Mouse (Mus musculus) liver, embryonic 13.5 days (tissue): Measurements from ENCODE around the gene Myoc. TPM values are rescaled to one million over a fixed set of nuclear protein-coding genes. Genes with fewer than 3 reads are reported as not detected.

Source experiments
- ATAC-seq: fragments of 200-750 bp; cut with Nextera tagmentation; 2 replicates; pipeline ENCODE4 v1.8.0; 2017; ENCODE audit warnings: low read depth, mild to moderate bottlenecking, moderate number of reproducible peaks, moderate library complexity
- DNase-seq: peaks from one replicate; pipeline ENCODE4 v3.0.0; 2022
- H3K27ac ChIP-seq: fragments of 300-500 bp; sonication (generic); 2 replicates; pipeline ENCODE4 v1.5.1; 2015; ENCODE audit warnings: moderate library complexity, mild to moderate bottlenecking, inconsistent platforms
- H3K27me3 ChIP-seq: fragments of 300-500 bp; sonication (generic); 2 replicates; pipeline ENCODE4 v1.6.1; 2015; ENCODE audit warnings: mild to moderate bottlenecking, inconsistent platforms
- H3K36me3 ChIP-seq: fragments of 300-500 bp; sonication (generic); 2 replicates; pipeline ENCODE4 v1.6.1; 2015; ENCODE audit warnings: mild to moderate bottlenecking, inconsistent platforms
- H3K4me1 ChIP-seq: fragments of 300-500 bp; sonication (generic); replicated peaks from 2 replicates; pipeline ENCODE4 v1.6.1; 2015; ENCODE audit warnings: inconsistent platforms
- H3K4me2 ChIP-seq: fragments of 300-500 bp; sonication (generic); 2 replicates; pipeline ENCODE4 v1.6.1; 2015; ENCODE audit warnings: inconsistent platforms, mild to moderate bottlenecking, moderate library complexity
- H3K4me3 ChIP-seq: fragments of 300-500 bp; sonication (generic); replicated peaks from 2 replicates; pipeline ENCODE4 v1.5.1; 2015; ENCODE audit warnings: mild to moderate bottlenecking, inconsistent platforms
- H3K9ac ChIP-seq: fragments of 300-500 bp; sonication (generic); 2 replicates; pipeline ENCODE4 v1.6.1; 2015; ENCODE audit warnings: mild to moderate bottlenecking, inconsistent platforms
- H3K9me3 ChIP-seq: fragments of 300-500 bp; sonication (generic); replicated peaks from 2 replicates; pipeline ENCODE4 v1.6.1; 2016; ENCODE audit warnings: inconsistent platforms
- WGBS: fragments of 180-500 bp; shearing (Covaris S2); methylation state at CpG from one replicate; pipeline ENCODE4 v1.1.7; 2015; ENCODE audit not compliant: insufficient replicate concordance; 5-methylcytosine and 5-hydroxymethylcytosine counted together
- polyA plus RNA-seq: library from polyadenylated mRNA; unstranded; fragments of >200 nt; fragmentation: Nextera tagmentation; extraction: Ambion mirVana; gene quantifications from 2 replicates; pipeline ENCODE4 v1.2.1, GENCODE M21; 2015

The Myoc gene
- not detected in 2 replicates for polyA plus RNA-seq

DNA sequence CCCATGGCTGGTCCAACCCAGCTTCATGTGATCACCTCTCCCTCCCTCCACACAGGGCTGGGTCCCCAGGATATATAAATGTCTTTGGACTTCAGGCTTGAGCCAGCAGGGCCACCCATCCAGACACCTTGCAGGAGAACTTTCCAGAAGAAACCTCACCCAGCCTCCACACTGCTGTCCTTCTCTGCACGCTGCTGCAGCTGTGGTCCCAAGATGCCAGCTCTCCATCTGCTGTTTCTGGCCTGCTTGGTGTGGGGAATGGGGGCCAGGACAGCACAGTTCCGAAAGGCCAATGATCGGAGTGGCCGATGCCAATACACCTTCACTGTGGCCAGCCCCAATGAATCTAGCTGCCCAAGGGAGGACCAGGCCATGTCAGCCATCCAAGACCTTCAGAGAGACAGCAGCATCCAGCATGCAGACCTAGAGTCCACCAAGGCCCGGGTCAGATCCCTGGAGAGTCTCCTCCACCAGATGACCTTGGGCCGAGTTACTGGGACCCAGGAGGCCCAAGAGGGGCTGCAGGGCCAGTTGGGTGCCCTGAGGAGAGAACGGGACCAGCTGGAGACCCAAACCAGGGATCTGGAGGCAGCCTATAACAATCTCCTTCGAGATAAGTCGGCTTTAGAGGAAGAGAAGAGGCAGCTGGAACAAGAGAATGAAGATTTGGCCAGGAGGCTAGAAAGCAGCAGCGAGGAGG lies at the start of gene Myoc:
Gene Myoc, plus strand, starts transcription at position 105 of the 700 bp plus-strand sequence.
- Histone ChIP-seq H3K4me1 (no peaks in the 10 kb centered on the region), H3K4me2 (no peak within 1 kb of the TSS), H3K36me3 (no peaks in the 10 kb centered on the region), H3K27ac (no peak within 1 kb of the TSS), H3K9me3 (no peaks in the 10 kb centered on the region), H3K4me3 (no peak within 1 kb of the TSS), H3K27me3 (no peaks in the 10 kb centered on the region), H3K9ac (no peak within 1 kb of the TSS)
- ATAC-seq (no peak), DNase-seq (no peak)
- 61% methylated on average over 10 of the region's 10 CpGs for WGBS

DNA sequence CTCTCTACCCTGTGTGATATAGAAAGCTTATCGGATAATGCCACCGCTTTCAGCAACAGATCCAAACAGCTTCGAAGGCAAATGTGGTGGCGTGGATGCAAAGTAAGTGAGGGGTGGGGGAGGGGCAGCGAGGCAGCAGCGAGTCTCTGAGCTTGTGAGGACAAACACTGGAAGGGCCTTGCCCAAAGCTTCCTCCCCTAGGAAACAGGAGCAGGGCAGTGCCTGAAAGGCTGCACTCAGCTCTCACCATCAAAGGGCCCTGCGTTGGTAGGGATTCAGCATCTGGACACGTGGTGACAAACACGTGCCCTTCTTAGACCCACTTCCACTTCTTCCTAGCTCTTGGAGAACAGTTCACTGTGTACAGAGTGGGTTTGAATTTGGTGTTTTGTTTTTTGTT lies 49.5 kb upstream of the Myoc start:
- no peaks in the 10 kb centered on the region for H3K9me3 ChIP-seq
- DNase-seq (no peak), ATAC-seq (no peak)
- H3K4me3 ChIP-seq = no peak overlapping the region
- peaks cover 13% of the 10 kb centered on the region for H3K4me1 ChIP-seq
- H3K27me3 ChIP-seq = no peaks in the 10 kb centered on the region
- peaks cover 7% of the 10 kb centered on the region for H3K36me3 ChIP-seq
- no peak overlapping the region for H3K27ac ChIP-seq
- WGBS = 38% methylated on average over 9 of the region's 9 CpGs
- no peak overlapping the region for H3K4me2 ChIP-seq
- H3K9ac ChIP-seq = no peak overlapping the region

DNA sequence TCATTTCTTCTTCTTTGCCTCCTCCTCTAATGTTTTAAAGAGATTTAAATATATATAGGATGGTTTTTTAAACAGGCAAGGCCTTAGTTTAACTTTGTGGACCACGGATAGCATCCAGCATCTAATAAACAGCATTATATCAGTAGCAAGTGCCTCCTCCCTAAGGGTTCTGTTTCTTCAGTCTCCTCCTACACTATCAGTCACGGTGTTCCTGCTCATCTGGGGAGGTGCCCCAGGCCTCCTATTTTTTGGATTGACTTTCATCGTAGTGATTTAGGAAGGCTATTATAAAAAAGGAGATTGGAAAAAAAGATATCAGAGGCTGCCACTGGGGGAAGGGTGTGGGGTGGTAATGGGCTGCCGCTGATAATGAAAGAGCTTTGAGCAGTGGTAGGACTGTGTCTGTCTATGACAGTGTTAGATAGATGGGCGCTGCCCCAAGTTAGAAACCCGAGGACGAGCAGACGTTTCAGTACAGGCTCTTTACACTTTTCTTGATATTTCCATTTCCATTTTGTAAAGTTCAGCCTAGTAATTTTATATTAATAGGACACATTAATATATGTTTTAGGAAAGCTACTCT lies 48.4 kb upstream of the Myoc start:
- peak; percentile 48 for DNase-seq

DNA sequence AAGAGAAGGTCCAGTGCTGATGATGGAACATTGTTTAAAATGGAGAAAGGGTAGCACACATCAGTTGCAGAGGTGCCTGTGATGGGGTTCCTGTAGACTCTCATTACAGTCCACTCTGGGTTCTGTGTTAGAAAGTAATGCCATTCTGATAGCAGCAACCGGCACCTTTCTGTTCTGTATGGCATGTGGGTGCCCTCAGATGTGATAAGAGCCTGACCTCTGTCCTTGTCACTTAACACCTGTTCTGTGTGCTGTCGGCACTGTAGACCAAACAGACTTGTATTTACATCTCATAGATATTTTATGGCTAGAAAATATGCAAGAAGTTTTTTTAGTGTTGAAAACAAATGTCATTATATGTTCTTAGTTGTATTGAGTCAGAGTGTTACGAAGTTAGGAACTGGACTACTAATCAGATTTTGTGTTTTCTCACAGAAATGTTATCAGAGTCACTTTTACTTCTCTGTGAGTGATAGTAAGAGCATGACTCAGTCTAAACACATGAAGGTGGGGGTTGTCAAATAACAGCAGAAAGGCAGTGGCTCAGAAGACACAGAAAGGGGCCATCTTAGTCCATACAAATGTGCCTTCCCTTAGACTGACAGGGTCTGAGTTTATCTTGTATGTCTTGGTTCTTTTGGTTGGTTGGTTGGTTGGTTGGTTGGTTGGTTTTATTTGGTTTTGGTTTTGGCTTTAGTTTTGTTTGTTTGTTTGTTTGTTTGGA lies 41.4 kb upstream of the Myoc start:
- DNase-seq (no peak), ATAC-seq (peak; percentile 51; the same call in 1 of the 2 replicates)
- H3K27ac ChIP-seq = no peak overlapping the region
- peaks cover 4% of the 10 kb centered on the region for H3K36me3 ChIP-seq
- peaks cover 7% of the 10 kb centered on the region; the same call in 1 of the 2 replicates for H3K4me1 ChIP-seq
- 41% methylated on average over 3 of the region's 3 CpGs for WGBS
- no peaks in the 10 kb centered on the region for H3K27me3 ChIP-seq
- no peak overlapping the region for H3K9ac ChIP-seq
- H3K4me2 ChIP-seq = no peak overlapping the region
- H3K4me3 ChIP-seq = no peak overlapping the region
- H3K9me3 ChIP-seq = no peaks in the 10 kb centered on the region

More for the DNA sequence above, 48.4 kb upstream of the Myoc start:
- Histone ChIP-seq H3K4me2 (peak overlapping the region; percentile 36), H3K9ac (no peak overlapping the region), H3K4me1 (peaks cover 13% of the 10 kb centered on the region), H3K4me3 (no peak overlapping the region), H3K36me3 (peaks cover 7% of the 10 kb centered on the region), H3K9me3 (no peaks in the 10 kb centered on the region), H3K27ac (no peak overlapping the region), H3K27me3 (no peaks in the 10 kb centered on the region)
- ATAC-seq = peak; percentile 97
- 27% methylated on average over 8 of the region's 8 CpGs for WGBS

DNA sequence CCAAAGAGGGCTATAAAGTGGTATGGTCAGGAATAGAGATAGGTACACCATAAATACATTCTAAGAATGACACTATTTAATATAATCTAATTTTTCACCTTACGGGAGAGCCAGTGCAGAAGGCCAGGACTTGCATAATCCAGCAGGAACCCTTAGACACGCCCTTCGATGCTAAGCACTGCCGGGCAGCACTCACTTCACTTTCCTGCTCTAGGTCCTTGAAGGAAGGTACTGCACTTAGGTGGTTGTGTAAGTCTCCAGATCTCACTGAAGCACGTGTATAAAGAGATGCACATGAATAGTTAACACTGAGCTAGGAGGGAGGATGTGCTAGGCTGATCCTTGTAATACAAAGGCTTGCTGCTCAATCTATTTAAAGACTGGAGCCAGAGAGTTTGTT lies 39.3 kb upstream of the Myoc start:
- no peak overlapping the region for H3K4me3 ChIP-seq
- ATAC-seq = no peak
- no peak overlapping the region for H3K27ac ChIP-seq
- no peak overlapping the region for H3K9ac ChIP-seq
- peaks cover 4% of the 10 kb centered on the region; the same call in 1 of the 2 replicates for H3K36me3 ChIP-seq
- 84% methylated on average over 5 of the region's 5 CpGs for WGBS
- H3K9me3 ChIP-seq = no peaks in the 10 kb centered on the region
- no peaks in the 10 kb centered on the region for H3K27me3 ChIP-seq
- H3K4me1 ChIP-seq = peaks cover 7% of the 10 kb centered on the region; the same call in 1 of the 2 replicates
- no peak overlapping the region for H3K4me2 ChIP-seq
- no peak for DNase-seq

DNA sequence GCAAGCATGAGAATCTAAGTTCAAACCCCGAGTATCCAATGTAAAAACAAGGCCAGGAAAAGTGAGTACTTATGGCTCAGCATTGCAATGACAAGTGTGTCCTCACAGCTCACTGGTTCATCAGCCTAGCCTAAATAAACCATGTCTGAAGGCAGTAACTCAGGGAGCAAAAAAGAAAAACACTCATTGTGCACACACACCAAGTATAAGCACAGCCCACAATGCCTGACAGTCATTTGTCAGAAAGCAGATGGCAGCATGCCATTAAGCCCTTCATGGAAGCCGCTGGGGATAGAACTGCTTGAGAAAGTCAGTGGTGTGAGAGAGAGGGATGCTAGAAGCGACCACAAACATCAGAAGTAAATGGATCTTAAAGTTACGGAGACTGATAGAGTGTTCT lies 37.7 kb upstream of the Myoc start:
- H3K9ac ChIP-seq = no peak overlapping the region
- WGBS = 69% methylated on average over 4 of the region's 4 CpGs
- H3K36me3 ChIP-seq = peaks cover 4% of the 10 kb centered on the region; the same call in 1 of the 2 replicates
- H3K4me1 ChIP-seq = peaks cover 7% of the 10 kb centered on the region; the same call in 1 of the 2 replicates
- no peak for ATAC-seq
- DNase-seq = no peak
- no peaks in the 10 kb centered on the region for H3K9me3 ChIP-seq
- no peaks in the 10 kb centered on the region for H3K27me3 ChIP-seq
- no peak overlapping the region for H3K4me3 ChIP-seq
- no peak overlapping the region for H3K27ac ChIP-seq
- H3K4me2 ChIP-seq = no peak overlapping the region

DNA sequence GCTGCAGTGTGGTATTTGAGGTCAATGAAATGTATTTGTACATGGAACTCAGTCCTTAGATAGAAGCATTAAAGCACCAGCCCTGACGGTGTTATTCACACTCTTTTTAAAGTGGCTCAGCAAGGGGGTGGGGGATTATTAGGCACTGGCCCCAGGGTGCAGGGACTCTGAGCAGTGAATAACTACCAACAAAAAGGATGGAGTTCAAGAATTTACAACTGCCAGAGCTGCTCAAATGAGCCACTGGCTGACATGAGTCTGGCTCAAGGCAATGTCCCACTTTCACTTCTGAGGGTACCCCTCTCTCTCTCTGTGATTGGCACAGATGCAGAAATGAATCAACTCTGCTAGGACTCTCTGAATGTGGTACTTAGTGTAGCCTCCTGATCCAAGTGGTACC lies 30.8 kb upstream of the Myoc start:
- DNase-seq (no peak), ATAC-seq (no peak)
- Histone ChIP-seq H3K27me3 (no peaks in the 10 kb centered on the region), H3K4me1 (no peaks in the 10 kb centered on the region), H3K36me3 (no peaks in the 10 kb centered on the region), H3K4me2 (no peak overlapping the region), H3K27ac (no peak overlapping the region), H3K9me3 (no peaks in the 10 kb centered on the region), H3K4me3 (no peak overlapping the region), H3K9ac (no peak overlapping the region)
- WGBS = 37% methylated on average over 1 of the region's 1 CpGs

DNA sequence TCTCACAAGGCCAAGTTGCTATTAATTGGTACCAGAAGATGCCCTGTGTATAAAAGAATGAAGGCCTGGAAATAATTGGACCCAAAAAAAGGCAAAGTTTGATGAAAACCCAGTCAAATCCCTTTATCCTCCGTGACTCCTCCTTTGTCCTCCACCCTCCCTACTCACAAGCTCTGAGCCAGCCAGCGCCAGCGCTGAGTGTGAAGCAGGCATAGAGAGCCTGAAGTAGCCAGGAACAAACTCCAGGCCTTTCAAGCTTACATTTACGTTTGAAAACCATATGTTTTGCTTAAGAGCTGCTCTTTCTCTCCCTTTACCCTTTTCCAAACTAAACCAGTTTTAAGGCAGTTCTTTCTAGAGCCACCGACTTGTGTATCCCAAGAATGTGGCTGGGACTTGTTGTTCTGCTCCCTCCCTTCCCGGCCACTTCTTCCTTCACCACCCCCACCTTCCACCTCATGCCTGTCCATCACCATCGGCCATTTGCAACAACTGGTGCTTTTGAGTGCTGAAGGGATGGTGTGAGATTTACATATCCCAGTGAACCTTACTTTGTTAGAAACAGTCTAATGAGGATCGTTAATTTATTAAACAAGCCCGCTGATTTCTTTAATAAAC lies 29.2 kb upstream of the Myoc start:
- H3K4me2 ChIP-seq = no peak overlapping the region
- H3K27me3 ChIP-seq = no peaks in the 10 kb centered on the region
- H3K9ac ChIP-seq = no peak overlapping the region
- 42% methylated on average over 9 of the region's 9 CpGs for WGBS
- ATAC-seq (no peak), DNase-seq (no peak)
- no peaks in the 10 kb centered on the region for H3K36me3 ChIP-seq
- H3K4me3 ChIP-seq = no peak overlapping the region
- no peaks in the 10 kb centered on the region for H3K4me1 ChIP-seq
- no peak overlapping the region for H3K27ac ChIP-seq
- H3K9me3 ChIP-seq = no peaks in the 10 kb centered on the region

DNA sequence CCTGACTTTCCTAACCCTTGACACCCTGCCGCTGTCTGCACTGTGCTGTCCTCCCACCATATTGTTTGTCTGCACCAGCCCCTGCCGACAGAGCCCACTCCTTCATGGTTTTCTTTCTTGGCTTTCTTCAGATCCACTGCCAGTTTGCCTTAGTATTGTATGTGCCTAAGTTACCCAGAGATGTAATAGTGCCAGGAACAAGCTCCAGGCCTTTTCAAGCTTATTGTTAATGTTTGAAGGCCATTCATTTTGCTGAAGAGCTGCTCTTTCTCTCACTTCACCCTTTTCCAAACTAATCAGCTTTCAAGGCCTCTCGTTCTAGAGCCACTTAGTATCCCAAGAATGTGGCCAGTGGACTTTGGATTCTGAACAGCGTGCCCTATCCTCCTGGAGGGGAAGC lies 27.8 kb upstream of the Myoc start:
- Histone ChIP-seq H3K4me1 (no peaks in the 10 kb centered on the region), H3K4me2 (no peak overlapping the region), H3K36me3 (no peaks in the 10 kb centered on the region), H3K9me3 (no peaks in the 10 kb centered on the region), H3K9ac (no peak overlapping the region), H3K27me3 (no peaks in the 10 kb centered on the region), H3K27ac (no peak overlapping the region), H3K4me3 (no peak overlapping the region)
- DNase-seq = no peak
- no peak for ATAC-seq
- 61% methylated on average over 4 of the region's 4 CpGs for WGBS

DNA sequence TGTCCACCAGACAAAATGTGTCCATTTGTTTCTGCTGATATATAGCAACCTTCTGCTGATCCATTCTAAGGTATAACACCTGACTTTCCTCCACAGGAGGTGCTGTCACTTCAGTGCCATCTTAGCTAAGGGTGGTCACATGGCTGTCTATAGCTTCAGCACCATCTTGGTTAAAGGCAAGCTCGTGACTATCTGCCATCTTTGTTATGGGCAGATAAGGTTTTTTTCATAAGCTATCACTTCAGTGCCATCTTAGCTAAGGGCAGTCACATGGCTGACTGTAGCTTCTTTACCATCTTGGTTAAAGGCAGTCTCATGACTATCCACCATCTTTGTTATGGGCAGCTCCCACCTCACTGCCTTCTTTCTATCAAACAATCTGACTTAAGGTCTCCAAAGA lies 23.4 kb upstream of the Myoc start:
- WGBS = 54% methylated on average over 1 of the region's 1 CpGs
- Histone ChIP-seq H3K36me3 (no peaks in the 10 kb centered on the region), H3K9ac (no peak overlapping the region), H3K27ac (no peak overlapping the region), H3K9me3 (no peaks in the 10 kb centered on the region), H3K4me2 (no peak overlapping the region), H3K4me1 (no peaks in the 10 kb centered on the region), H3K27me3 (no peaks in the 10 kb centered on the region), H3K4me3 (no peak overlapping the region)
- DNase-seq (no peak), ATAC-seq (no peak)

DNA sequence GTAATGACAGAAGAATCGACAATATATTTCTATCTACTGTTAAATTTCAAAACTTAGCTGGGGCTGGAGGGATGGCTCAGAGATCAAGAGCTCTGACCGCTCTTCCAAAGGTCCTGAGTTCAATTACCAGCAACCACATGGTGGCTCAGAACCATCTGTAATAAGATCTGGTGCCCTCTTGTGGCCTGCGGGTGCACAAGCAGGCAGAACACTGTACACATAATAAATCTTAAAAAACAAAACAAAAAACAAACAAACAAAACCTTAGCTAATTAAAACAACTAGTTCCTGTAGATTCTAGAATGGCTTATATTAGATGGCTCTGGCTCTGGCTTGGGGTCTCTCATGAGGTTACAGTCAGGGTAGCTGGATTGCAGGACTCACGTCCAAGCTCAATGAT lies 18.5 kb upstream of the Myoc start:
- no peak for DNase-seq
- no peak for ATAC-seq
- no peak overlapping the region for H3K4me2 ChIP-seq
- WGBS = 57% methylated on average over 4 of the region's 4 CpGs
- H3K36me3 ChIP-seq = no peaks in the 10 kb centered on the region
- H3K27me3 ChIP-seq = no peaks in the 10 kb centered on the region
- H3K9ac ChIP-seq = no peak overlapping the region
- H3K4me1 ChIP-seq = no peaks in the 10 kb centered on the region
- no peaks in the 10 kb centered on the region for H3K9me3 ChIP-seq
- H3K4me3 ChIP-seq = no peak overlapping the region
- no peak overlapping the region for H3K27ac ChIP-seq
